Comparison of ENCODE assay signal across 9 mouse cellular contexts in the genomic region with DNA sequence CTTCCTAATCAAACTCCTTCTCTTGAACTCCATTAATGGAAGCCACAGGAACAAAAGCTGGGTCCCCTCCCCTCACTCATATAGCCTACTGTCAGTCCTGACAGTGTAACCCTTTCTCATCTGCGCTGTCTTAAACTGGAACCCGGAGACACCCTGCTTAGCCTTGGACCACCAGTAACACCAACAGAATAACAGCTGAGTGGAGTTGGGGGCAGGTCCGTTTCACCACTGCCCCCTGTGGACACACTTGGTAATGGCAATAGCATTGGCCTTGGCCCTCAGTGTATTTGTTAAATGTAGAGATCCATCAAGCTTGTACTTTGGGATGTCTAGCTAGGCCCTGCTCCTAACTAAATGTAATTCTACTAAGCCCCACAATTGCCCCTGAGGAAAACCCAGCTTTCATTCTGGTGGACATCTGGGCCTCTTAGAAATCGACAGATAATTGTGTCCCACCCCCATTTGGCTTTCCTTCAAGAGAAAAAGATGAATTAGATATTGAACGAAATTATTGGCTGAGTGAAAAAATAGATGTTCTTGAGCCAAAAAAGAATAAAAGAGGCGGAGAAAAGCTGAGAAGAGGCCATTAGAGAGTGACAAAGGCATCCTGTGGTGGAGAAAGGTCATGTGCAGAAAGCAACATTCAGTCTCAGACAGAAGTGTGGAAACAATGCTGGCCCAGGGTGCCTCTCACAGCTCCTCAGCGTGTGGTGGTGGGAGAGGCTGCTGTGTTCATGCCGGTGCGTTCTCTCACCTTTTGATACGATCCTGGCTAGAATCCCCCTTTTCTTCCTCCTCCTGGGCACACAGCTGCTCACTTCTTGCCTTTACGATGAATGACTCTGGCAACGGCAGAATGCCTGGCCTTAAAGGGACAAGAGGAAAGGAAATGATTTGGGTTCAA.
DNase-seq lines count a peak whose midpoint lies in the region; ATAC-seq and TF ChIP-seq lines count a peak whose summit lies in the region.
"Had no signal": no experiment of that assay in that cellular context is flagged by ENCODE, and none has a peak within 500 bp of the region (broad histone marks: within the 10 kb centered on the region; RNA-seq: fewer than 3 reads in every experiment).

No protein-coding gene starts in this region.

- no peak for ATAC-seq in Patski
- ATAC-seq in forebrain, embryonic 12.5 days (ENCODE audit: low FRiP score): peak; percentile 60; the same call in 1 of the 2 replicates
- 0 out of 2 replicates have a peak, but pooled peaks have one; percentile 26 for ATAC-seq in megakaryocyte progenitor cell, adult 5-6 weeks (replicated peaks; ENCODE audit: poor library complexity)
- no peak for ATAC-seq in intestine, embryonic 15.5 days
- no peak for ATAC-seq in monocyte, adult 5-6 weeks (replicated peaks; ENCODE audit: insufficient number of reproducible peaks, low FRiP score, low TSS enrichment, poor library complexity, severe bottlenecking)

- H3K4me3 ChIP-seq in forebrain, embryonic 12.5 days (replicated peaks): no peak overlapping the region
- H3K4me3 ChIP-seq in intestine, embryonic 15.5 days (replicated peaks): no peak overlapping the region
- H3K4me3 ChIP-seq: embryonic facial prominence, embryonic 13.5 days had no signal

- in situ Hi-C loops in Patski (cut with MboI; ENCODE audit: low pct_unique_long_range_greater_than_20kb): no loop called here

- 30% methylated on average over 12 of the region's 12 CpGs for WGBS in forebrain, embryonic 12.5 days
- 66% methylated on average over 12 of the region's 12 CpGs for WGBS in intestine, embryonic 15.5 days

- peak; percentile 31 to 37 for DNase-seq in kidney, postnatal 4 days
- no peak for DNase-seq in kidney, postnatal 14 days
- DNase-seq in Patski (ENCODE audit: low read depth, low spot score): no peak
- DNase-seq in right cerebral cortex, postnatal 14 days: no peak

- H3K9ac ChIP-seq in forebrain, embryonic 12.5 days: no peak overlapping the region
- no peak overlapping the region for H3K9ac ChIP-seq in intestine, embryonic 15.5 days
- H3K9ac ChIP-seq: embryonic facial prominence, embryonic 13.5 days had no signal

- no peak overlapping the region for H3K4me2 ChIP-seq in forebrain, embryonic 12.5 days
- no peak overlapping the region for H3K4me2 ChIP-seq in intestine, embryonic 15.5 days (replicated peaks)
- H3K4me2 ChIP-seq: embryonic facial prominence, embryonic 13.5 days had no signal

- H3K36me3 ChIP-seq in forebrain, embryonic 12.5 days (replicated peaks): no peaks in the 10 kb centered on the region
- no peaks in the 10 kb centered on the region for H3K36me3 ChIP-seq in intestine, embryonic 15.5 days
- H3K36me3 ChIP-seq: embryonic facial prominence, embryonic 13.5 days had no signal

- no peak overlapping the region for H3K27ac ChIP-seq in forebrain, embryonic 12.5 days
- no peak overlapping the region for H3K27ac ChIP-seq in intestine, embryonic 15.5 days
- H3K27ac ChIP-seq: embryonic facial prominence, embryonic 13.5 days had no signal

- CTCF ChIA-PET in Patski (lab: Charles Lee): no interaction called here

- H3K4me1 ChIP-seq in forebrain, embryonic 12.5 days: peaks cover 3% of the 10 kb centered on the region; the same call in 1 of the 2 replicates
- no peaks in the 10 kb centered on the region for H3K4me1 ChIP-seq in intestine, embryonic 15.5 days (replicated peaks)
- H3K4me1 ChIP-seq: embryonic facial prominence, embryonic 13.5 days had no signal

- H3K27me3 ChIP-seq in Patski: peaks cover 6% of the 10 kb centered on the region
- H3K27me3 ChIP-seq in forebrain, embryonic 12.5 days: no peaks in the 10 kb centered on the region
- no peaks in the 10 kb centered on the region for H3K27me3 ChIP-seq in intestine, embryonic 15.5 days (replicated peaks)
- H3K27me3 ChIP-seq: embryonic facial prominence, embryonic 13.5 days had no signal

- no peaks in the 10 kb centered on the region for H3K9me3 ChIP-seq in forebrain, embryonic 12.5 days
- no peaks in the 10 kb centered on the region for H3K9me3 ChIP-seq in intestine, embryonic 15.5 days
- H3K9me3 ChIP-seq: embryonic facial prominence, embryonic 13.5 days had no signal

- POLR2A ChIA-PET in Patski (lab: Charles Lee): no interaction called here

- TF ChIP-seq CTCF in Patski (IDR thresholded peaks at IDR 0.05): peak; percentile 53

Comparison
In these comparisons a context has a peak if more than half of its experiments do, and no peak if none do; other contexts are left out.
1. DNase-seq: peak in kidney, postnatal 4 days (2 of 2); none in kidney, postnatal 14 days (single experiment), Patski (single experiment) and right cerebral cortex, postnatal 14 days (single experiment).
2. ATAC-seq: peak in forebrain, embryonic 12.5 days (single experiment) and megakaryocyte progenitor cell, adult 5-6 weeks (single experiment); none in Patski (single experiment), intestine, embryonic 15.5 days (single experiment) and monocyte, adult 5-6 weeks (single experiment).